Mouse (Mus musculus) large intestine, adult 2 months (tissue): ENCODE data around the gene Pycr1. TPM values are rescaled to one million over a fixed set of nuclear protein-coding genes. Genes with fewer than 3 reads are reported as not detected.
"Not testable (repeated sequence)": the region's sequence is repeated elsewhere in the genome, so short reads cannot be mapped to it uniquely, and the experiment has no call there.

Experiments used
- DNase-seq: peaks from one replicate; pipeline ENCODE4 v3.0.0-alpha.2; 2012; ENCODE audit warnings: low read depth, low spot score
- WGBS: fragments of 180-500 bp; shearing (Covaris S2); methylation state at CpG from one replicate; pipeline ENCODE4 v1.1.7; 2018; 5-methylcytosine and 5-hydroxymethylcytosine counted together
- polyA plus RNA-seq: library from polyadenylated mRNA; depleted of rRNA; stranded (reverse); fragments of >200 nt; gene quantifications from 2 replicates; pipeline ENCODE4 v1.2.3, GENCODE M21; 2012; rRNA removed

The Pycr1 gene
- 16.4 and 16.7 TPM in 2 replicates for polyA plus RNA-seq

DNA sequence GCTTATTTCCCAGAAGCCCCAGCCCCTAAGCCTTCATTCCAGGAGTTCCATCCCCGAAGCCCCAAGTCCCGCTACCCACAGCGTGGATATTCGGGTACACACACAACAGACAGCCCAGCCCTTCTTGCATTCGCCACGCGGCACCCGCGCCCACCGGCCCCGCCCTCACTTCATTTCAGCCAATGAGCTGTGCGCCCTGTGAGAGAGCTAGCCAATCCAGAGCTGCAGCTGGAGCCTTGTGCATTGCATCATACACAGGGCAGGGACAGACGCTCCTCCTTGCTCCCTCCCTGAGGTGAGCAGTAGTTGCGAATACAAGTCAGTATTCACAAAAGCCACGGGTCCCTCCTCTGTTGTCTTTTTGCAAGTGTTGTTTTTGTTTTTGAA lies at the start of gene Pycr1:
TSS of gene Pycr1 (minus strand) at position 169 of the 387 bp plus-strand sequence.
- peak; percentile 81 for DNase-seq
- WGBS = under 1% methylated on average over 15 of the region's 15 CpGs

DNA sequence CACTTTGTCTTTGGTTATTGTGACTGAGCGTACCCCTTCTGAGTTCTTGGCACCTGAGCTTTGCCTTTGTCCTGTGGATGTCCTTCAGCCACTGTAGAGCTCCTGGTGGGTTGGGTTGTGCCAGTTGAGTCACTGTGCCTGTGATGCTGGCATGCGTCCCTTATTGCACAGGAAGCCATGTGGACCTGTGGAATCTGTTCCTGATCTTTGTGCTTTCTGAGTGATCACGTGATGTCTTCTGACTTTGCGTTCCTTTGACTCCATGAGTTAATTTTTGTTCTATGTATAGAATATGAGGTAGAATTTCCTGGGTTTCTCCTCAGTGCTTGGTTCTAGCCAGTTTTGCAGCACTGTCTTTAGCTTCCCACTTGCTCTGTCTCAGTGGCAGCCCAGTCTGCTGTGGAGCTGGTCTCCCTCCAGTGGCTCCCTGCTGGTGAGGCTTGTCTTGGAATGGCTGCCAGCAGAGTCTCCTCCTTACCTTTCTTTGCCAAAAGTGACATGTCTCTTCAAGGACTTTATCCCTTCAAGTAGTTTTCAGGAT lies 49.0 kb upstream of the Pycr1 start:
- WGBS = 38% methylated on average over 4 of the region's 4 CpGs
- DNase-seq = no peak

DNA sequence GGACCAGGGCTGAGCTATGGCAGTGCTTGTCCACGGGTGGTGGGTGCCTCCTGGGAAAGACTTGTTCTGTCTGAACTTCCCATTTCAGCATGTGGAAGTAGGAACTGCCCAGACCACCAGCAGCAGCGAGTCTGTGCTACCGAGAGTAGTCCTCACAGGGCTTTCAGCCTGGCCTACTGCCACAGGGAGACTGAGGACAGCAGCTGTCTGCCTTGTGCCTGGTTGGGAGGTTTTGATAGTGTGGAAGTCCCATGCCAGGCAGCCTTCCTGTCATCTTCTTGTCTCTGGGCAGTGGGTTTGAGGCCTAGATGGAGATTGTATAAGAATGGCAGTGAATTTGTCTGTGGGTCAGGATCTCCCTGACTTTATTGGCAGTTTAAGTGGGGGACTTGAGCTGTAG lies 45.8 kb upstream of the Pycr1 start:
- 89% methylated on average over 3 of the region's 3 CpGs for WGBS
- no peak for DNase-seq

DNA sequence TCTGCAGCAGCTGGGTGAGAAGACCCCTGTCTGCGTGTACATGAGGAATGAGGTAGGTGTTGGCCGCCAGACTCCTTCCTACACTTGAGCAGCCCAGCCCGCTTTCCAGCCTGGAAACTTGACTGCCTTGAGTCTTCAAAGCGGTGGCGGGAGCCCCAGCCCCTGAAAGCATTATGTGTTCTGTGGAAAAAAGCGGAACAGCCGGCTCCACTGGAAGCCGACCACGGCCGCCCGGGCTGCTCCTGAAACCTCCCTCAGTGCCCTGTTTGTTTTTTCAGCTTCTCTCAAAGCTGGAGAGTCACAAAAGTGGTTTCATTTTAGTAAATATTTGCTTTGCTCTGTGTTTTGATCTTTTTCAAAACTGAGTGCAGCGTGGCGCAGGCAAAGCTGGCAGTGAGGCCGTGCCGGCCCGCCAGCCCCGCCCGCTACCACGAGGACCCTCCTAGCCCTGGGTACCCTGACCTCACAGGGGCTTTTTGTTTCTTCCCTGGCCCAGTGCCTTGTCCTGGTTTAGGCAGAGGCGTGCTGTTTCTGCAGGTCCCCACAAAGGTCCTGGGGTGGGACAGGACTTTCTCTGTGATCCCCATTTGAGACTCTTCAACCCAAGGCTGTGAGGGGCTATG lies 43.2 kb upstream of the Pycr1 start:
- no peak for DNase-seq
- WGBS = 72% methylated on average over 20 of the region's 20 CpGs

DNA sequence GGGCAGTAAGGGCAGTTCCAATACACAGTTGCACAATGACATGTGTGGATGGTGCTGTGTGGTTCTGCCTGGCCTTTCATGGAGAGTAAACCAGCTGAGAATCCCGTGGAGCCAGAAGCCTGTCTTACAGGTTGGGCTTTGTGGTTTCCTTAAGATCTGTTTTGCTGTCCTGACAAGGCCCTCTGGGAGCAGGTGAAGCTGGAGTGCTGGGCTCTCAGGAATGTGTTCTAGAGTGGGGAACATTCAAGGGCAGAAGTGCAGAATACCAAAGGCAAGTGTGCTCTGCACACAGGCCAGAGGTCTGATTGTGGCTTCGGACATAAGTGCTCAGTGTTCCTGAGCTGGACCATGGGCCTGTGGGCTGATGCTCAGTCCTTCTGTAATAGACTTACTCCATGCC lies 41.1 kb upstream of the Pycr1 start:
- WGBS = 83% methylated on average over 2 of the region's 2 CpGs
- no peak for DNase-seq

DNA sequence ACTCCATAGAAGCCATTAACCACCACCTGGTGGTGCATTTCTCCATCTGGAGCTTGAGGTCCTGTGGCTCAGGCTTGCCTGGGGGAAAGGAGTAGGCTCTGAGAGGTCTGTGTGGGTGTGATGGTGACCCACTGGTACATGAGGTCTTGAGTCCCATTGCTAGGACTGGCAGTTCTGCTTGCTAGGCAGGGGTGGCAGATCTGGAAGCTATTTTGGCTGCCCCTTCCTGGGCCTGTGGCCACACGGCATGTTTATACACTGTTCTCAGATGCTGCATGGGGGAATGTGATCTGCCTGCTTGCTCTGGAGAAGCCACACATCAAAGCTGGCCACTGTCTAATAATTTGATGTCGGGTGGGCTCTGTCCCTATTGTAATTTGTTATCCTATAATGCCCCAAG lies 40.5 kb upstream of the Pycr1 start:
- WGBS = 87% methylated on average over 2 of the region's 2 CpGs
- no peak for DNase-seq

DNA sequence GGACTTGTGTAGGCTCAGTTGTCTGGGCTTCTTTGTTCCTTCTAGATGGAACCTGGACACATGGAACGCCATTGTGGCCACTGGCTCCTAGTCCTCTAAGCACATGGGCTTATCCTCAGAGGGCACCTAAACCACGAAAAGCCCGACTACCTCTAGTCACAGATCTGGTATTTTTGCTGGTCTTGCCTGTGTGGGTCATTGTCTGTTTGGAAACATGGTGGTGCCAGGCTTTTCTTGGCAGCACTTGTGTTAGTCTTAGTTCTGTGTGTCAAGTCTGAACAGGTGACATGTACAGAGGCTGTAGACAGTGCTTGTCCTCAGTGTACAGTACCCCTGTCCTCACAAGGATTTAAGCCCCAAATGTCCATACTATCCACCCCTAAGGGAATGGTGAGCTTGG lies 40.0 kb upstream of the Pycr1 start:
- DNase-seq = no peak
- 95% methylated on average over 3 of the region's 3 CpGs for WGBS

DNA sequence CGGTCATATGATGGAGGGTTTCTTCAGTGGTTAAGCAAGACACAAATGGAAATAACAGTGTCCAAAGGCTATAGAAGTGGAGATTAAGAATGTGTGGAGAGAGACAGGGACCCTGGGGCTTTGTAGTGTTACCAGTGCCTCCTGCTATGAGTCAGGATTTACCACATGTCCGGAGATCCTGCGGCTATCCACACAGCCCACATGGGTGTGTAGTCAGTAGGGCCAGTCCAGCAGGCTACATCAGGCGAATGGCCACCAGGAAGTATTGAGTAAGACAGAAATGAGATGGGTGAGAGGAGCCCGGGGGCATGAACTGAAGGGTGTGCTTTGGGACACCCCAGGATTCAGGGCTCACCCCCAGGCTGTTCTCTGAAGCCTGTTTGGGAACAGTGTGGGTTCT lies 39.1 kb upstream of the Pycr1 start:
- DNase-seq = no peak
- WGBS = 94% methylated on average over 5 of the region's 5 CpGs

DNA sequence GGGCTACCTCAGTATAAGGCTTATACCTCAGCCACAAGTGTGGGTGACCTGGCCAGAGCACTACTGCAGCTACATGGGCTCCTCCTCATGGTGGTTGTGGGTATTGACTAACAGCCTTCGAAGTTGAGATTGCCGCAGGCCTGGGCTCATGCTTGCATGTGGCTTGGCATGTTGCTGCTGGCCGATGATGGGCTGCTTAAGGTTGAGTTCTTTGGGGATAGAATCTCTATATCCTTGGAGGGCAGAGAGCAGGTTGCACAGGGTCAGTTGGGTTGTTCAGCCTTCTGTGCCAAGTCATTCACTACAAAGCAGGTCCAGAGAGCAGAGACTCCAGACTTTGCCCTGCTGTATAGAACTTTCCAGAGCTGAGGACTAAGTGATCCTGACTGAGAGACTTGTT lies 36.3 kb upstream of the Pycr1 start:
- 73% methylated on average over 3 of the region's 3 CpGs for WGBS

DNA sequence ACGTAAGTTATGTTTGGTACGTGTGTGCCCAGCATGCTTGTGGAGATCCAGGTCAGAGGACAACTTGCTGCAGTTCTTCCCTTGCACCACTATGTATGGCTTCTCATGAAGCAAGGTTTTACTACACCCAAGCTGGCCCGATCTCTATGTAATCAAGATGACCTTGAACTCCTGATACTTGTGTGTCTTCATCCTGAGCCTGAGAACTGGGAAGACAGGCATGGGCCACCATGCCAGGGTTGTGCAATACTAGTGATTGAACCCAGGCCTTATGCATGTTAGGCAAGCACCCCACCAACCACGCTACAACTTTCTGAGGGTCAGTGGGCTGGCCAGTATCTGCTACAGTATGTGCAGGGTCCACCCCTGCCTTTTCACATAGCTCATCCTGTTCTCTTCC lies 33.4 kb upstream of the Pycr1 start:
- no peak for DNase-seq
- 76% methylated on average over 4 of the region's 4 CpGs for WGBS

More for the DNA sequence above, 36.3 kb upstream of the Pycr1 start:
- DNase-seq = no peak

DNA sequence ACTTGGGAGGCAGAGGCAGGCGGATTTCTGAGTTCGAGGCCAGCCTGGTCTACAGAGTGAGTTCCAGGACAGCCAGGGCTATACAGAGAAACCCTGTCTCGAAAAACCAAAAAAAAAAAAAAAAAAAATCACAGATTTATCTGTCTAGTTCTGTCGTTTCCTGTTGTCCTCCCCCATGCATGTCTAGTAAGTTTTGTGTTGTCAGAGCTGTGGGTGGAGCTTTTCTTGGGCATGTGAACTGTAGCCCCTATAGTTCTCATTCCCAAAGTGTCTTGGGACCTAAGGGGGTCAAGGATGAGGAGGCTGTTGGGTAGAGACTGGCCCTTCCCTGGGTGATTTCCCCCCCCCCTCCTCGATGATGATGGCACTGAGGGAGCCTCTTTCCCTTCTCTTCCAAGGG lies 32.3 kb upstream of the Pycr1 start:
- WGBS = 74% methylated on average over 5 of the region's 5 CpGs
- not testable (repeated sequence) for DNase-seq

DNA sequence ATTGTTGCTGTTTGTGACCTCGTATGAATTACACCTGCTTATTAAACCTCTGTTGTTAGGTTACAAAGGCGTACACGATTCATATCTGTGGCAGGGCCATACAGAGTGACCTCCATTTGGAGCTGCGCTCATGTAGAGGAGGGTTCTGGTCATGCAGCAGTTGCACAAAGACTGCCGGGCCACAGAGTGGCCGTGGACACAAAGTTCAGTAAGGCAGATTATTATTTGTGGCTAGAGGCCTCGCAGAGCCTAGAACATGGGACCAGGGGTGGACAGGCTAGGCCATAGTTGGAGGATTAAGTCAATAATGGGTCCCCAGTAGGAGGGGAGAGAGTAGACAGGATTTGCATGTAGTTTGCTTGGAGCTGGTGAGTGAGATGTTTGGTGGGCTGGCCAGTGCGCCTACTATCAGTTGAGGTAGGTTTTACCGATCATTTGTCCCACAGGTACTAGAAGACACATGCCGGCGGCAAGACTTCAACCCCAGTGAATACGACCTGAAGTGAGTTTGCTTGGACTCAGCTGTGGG lies 30.1 kb upstream of the Pycr1 start:
- WGBS = 20% methylated on average over 12 of the region's 12 CpGs
- DNase-seq = no peak

DNA sequence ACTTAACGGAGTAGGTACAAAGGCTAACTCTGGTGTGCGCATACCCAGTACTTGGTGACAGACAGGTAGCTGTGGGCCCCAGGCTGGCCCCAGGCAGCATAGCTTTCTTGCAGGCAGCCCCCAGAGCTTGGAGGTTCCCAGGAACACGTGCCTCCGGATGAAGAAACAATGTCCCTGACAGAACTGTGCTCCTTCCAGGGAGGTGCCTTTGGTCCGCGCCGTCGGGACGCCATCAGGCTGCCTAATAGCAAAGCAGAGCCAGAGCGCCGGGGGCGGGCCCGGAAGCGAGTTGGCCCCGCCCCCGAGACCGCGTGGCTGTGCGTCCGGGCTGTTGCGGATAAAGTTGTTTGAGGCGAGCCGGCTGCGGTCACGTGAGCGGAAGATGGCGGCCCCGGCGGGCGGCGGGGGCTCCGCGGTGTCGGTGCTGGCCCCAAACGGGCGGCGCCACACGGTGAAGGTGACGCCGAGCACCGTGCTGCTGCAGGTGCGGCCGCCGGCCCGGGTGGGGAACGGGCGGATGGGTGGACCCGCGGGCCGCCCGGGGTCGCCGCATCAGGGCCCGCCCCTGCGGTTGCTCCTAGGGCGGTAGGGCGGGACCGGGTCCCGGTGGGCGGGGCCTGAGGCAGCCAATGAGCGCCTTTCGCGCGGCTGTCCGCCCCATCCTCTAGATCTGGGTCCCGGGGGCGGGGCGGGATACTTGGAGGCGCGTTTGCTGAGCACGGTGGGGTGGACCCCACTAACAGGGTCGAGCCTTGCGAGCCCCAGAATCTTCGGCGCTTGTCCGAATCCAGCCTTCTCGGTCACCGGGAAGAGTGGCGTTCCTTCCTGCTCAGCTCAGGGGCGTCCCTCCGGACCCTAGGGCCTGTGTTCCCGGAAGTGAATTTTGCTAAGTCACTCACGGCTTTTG lies 29.4 kb upstream of the Pycr1 start, which contains the start of gene Aspscr1:
TSS of gene Aspscr1 (plus strand) at position 287 of the 907 bp plus-strand sequence.
- under 1% methylated on average over 83 of the region's 83 CpGs for WGBS
- DNase-seq = peak; percentile 69

DNA sequence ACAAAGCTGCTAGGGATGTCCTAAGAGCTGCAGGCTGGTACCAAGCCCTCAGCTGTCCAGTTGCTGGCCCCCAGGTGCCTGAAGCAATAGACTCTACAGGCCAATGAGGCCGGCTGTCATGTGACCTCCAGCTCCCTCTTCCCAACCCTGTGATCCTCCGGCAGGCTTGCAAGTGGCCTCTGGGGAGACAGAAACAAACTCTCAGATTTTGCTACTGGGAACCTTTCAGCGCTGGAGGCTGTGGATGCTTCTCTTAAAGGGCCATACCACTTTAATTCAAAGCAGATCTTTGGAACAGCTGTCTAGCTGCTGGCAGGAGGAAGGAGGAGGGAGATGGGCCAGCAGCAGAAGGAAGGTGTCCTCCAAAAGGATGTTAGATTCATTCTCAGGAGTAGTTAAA lies 23.0 kb upstream of the Pycr1 start:
- DNase-seq = no peak
- 47% methylated on average over 3 of the region's 3 CpGs for whole genome bisulfite sequencing

DNA sequence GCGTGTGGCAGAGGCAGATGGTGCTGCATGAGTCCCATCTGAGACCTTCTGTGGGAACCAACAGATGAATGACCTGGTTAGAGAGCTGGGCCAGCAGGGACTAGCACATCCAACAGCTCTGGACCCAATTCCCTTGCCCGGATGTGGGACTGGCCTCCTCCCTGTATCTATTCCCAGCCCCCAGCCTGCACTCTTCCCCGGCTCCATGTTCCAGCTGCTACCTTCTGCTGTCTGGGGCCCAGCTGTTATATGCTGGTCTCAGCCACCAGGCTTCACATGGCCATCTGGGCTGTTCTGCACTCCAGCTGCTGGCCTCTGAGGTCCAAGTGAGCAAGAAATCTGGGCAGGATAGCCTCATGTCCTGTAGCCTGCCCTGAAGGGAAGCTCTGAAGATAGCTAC lies 21.8 kb upstream of the Pycr1 start:
- 79% methylated on average over 3 of the region's 3 CpGs for WGBS
- no peak for DNase-seq

DNA sequence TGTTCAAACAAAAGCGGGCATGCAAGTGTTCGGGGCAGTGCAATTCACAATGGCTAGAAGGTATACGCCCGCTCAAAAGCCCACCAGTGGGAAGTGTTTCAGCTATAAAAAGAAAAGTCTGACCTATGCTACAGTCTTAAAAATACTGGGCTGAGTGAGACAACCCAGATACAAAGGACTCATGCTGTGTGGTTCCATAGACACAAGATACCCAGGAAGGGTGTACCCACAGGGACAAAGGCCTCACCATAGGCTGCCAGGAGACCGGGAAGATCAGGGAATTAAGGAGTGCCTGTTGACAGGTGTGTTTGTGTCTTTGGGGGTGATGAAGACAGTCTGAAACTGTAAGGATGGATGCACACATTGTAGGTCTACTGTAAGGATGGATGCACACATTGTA lies 20.1 kb upstream of the Pycr1 start:
- DNase-seq = no peak
- WGBS = 39% methylated on average over 5 of the region's 5 CpGs

DNA sequence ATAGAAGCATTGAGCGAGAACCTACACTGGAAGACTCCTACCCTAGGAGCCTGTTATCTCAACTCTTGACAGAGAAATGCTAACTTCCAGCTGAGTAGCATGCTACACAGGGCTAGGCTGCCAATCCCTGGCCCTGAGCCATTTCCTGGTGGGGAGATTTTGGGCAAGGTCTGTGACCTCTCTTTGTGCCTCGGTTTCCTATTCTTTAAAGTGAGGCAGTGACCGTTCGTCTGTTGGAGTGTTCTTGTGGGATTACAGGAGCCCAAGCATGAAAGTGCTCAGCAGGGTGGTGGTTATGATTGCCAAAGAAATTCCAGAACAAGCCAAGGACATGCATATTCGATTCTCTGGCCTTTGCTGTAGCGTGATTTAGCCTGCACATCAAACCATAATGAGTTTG lies 19.2 kb upstream of the Pycr1 start:
- no peak for DNase-seq
- WGBS = 60% methylated on average over 6 of the region's 6 CpGs

DNA sequence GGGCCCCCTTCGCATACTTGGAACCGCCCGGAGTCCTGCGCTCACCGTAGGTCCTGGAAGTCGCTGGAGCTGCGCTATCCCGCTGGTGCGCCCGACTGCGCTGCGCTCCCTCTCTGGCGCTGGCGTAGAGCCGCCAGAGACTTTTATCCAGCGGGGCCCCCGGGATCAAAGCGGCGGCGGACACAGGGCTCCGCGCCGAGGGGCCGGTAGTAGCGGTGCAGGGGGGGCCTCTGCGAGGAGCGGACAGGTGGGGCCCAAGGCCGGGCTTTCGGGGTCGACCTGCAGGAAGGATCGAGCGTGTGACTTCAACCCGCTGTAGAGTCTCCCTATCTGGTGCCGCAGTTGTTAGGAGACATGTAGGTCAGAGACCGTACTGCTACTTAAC lies 17.5 kb upstream of the Pycr1 start, which contains the start of gene Notum:
TSS of gene Notum (minus strand) at position 100 of the 385 bp plus-strand sequence.
- no peak for DNase-seq
- 2% methylated on average over 35 of the region's 35 CpGs for WGBS

DNA sequence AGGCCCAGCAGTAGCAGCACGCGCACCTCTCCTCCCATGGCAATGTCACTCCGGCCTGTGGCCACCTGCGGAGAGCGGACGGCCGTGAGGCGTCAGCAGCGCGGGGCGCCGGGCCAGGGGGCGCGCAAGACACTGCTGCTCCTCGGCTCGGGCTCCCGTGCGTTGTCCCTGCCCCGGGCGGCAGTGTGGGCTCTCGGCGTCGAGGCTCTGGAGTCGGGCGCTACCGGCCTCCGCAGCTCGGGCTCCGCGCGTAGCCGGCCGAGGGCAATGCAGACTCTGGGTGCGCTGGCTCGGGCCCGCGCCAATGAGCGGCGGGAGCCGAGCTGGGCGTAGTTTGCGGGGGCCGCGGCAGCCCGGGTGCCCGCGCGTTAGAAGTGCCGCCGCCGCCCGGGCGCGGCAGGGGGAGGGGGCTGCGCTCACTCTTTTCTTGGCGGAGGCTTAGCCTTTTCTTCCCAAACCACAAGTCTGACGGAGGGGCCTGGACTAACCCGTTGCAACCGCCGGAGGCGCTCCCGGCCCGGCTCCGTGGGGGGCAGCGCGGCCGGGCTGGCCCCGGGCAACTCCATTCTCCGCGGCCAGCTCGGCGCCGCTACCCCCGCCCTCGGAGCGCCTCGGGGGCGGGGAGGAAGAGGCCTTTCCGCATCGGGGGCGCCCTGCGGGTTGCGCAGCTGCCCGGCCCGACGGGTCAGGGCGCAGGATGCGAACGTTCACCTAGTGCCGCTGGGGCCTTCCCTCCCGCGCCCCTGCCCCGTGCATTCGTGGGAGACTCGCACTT lies 16.9 kb upstream of the Pycr1 start:
- WGBS = under 1% methylated on average over 85 of the region's 95 CpGs
- no peak for DNase-seq
